Mouse (Mus musculus) gastrocnemius, adult 2 months (tissue): ENCODE data around the gene Paip2b. TPM values are rescaled to one million over a fixed set of nuclear protein-coding genes. Genes with fewer than 3 reads are reported as not detected.
A peak's percentile ranks its signal among the peaks of the same experiment; 100 is the strongest.

Experiments
- DNase-seq: peaks from one replicate; pipeline ENCODE4 v3.0.0; 2022
- H3K27ac ChIP-seq: fragments of 200-600 bp; 2 replicates; pipeline ENCODE4 v1.8.1; 2022; ENCODE audit warnings: mild to moderate bottlenecking
- H3K4me3 ChIP-seq: fragments of 200-600 bp; 2 replicates; pipeline ENCODE4 v1.8.1; 2022; ENCODE audit warnings: mild to moderate bottlenecking, moderate library complexity
- CTCF ChIP-seq: fragments of 200-600 bp; IDR thresholded peaks from 2 replicates; pipeline ENCODE4 v1.8.1; 2022; ENCODE audit warnings: antibody characterized with exemption, mild to moderate bottlenecking, moderate library complexity
- intact Hi-C: fragments of 180-260 bp; cut with DNase I; formaldehyde crosslinking; loops from one replicate; pipeline ENCODE4 v1.15.1; 2025
- long read RNA-seq, 2 experiments: library from polyadenylated mRNA; stranded (forward); transcript quantifications; one replicate each; pipeline ENCODE4 v2.0.0; 2021
- total RNA-seq, 2 experiments: library from RNA; stranded (reverse); gene quantifications; 2 replicates each; pipeline ENCODE4 v1.2.3; 2021

The Paip2b gene
- 100 to 1,000 TPM in 1 of 2 experiments, 10 to 100 TPM in 1; 89.1 to 102 TPM for total RNA-seq
- long read RNA-seq, experiment 1, transcript Paip2b-201 (5 exons, 3,982 nt), result major isoform, 6 of 22 reads
- long read RNA-seq, experiment 1, partial matches to known transcripts, result 4 of 22 reads
- long read RNA-seq, experiment 1, other reads (novel, unspliced or antisense), result 8 of 22 reads
- long read RNA-seq, experiment 2, partial matches to known transcripts, result 3 of 28 reads
- long read RNA-seq, experiment 2, other reads (novel, unspliced or antisense), result 19 of 28 reads

- TF ChIP-seq CTCF, result peak; percentile 31; the same call in 1 of the 2 replicates
- intact Hi-C loops, result loop anchor here (2.0 to 5.0 kb wide), 2 partner anchors 36 to 37 kb away; partner anchors contain the start of genes Nagk and Zfp638
- peak within 1 kb of the TSS; percentile 77 for H3K4me3 ChIP-seq
- peak within 1 kb of the TSS; percentile 92 for H3K27ac ChIP-seq
- peak; percentile 99 for DNase-seq
Measured at GRCm38 (mm10) chr6:83831606-83832123, at the start of gene Paip2b. TSS of gene Paip2b (minus strand) at chr6:83831741.

GRCm38 (mm10) chr6:83879815-83880214, 48.3 kb upstream of the Paip2b start:
- peak; percentile 29 for DNase-seq
- peak; percentile 83 for TF ChIP-seq CTCF
- intact Hi-C loops, result loop anchor here (2.0 kb wide), 1 partner anchor 181 kb away; no protein-coding TSS in a partner anchor
- peak overlapping the region; percentile 38 for H3K4me3 ChIP-seq
- no peak overlapping the region for H3K27ac ChIP-seq

GRCm38 (mm10) chr6:83867598-83868585, 36.4 kb upstream of the Paip2b start:
- Histone ChIP-seq H3K4me3 (peak overlapping the region; percentile 89), H3K27ac (peak overlapping the region; percentile 95)
- intact Hi-C loops, result loop anchor here (2.0 to 5.0 kb wide), 2 partner anchors 21 to 36 kb away; partner anchors contain the start of gene Paip2b
- TF ChIP-seq CTCF, result no peak
- DNase-seq, result peak; percentile 85

GRCm38 (mm10) chr6:83866954-83867597, 35.5 kb upstream of the Paip2b start, which contains the start of gene Zfp638:
TSS of gene Zfp638 (plus strand) at chr6:83867109.
- intact Hi-C loops, result loop anchor here (2.0 to 5.0 kb wide), 2 partner anchors 20 to 35 kb away; partner anchors contain the start of gene Paip2b
- no peak for TF ChIP-seq CTCF
- H3K27ac ChIP-seq, result peak within 1 kb of the TSS; percentile 95
- H3K4me3 ChIP-seq, result peak within 1 kb of the TSS; percentile 89
- peak; percentile 95 for DNase-seq

- Histone ChIP-seq H3K27ac (no peak overlapping the region), H3K4me3 (peak overlapping the region; percentile 89)
- intact Hi-C loops, result loop anchor here (2.0 to 5.0 kb wide), 2 partner anchors 20 to 34 kb away; partner anchors contain the start of gene Paip2b
- TF ChIP-seq CTCF, result no peak
- DNase-seq, result no peak
Measured at GRCm38 (mm10) chr6:83866423-83866822, 34.9 kb upstream of the Paip2b start.

GRCm38 (mm10) chr6:83863538-83863937, 32.0 kb upstream of the Paip2b start:
- intact Hi-C loops, result no loop called here

GRCm38 (mm10) chr6:83860033-83860432, 28.5 kb upstream of the Paip2b start:
- DNase-seq, result peak; percentile 87
- peak overlapping the region; percentile 85 for H3K27ac ChIP-seq

More at GRCm38 (mm10) chr6:83863538-83863937, 32.0 kb upstream of the Paip2b start:
- Histone ChIP-seq H3K27ac (no peak overlapping the region), H3K4me3 (no peak overlapping the region)
- no peak for TF ChIP-seq CTCF
- DNase-seq, result no peak

GRCm38 (mm10) chr6:83857476-83857875, 25.9 kb upstream of the Paip2b start:
- peak; percentile 44 for DNase-seq
- Histone ChIP-seq H3K27ac (peak overlapping the region; percentile 78), H3K4me3 (no peak overlapping the region)
- intact Hi-C loops, result no loop called here
- no peak for TF ChIP-seq CTCF

More at GRCm38 (mm10) chr6:83860033-83860432, 28.5 kb upstream of the Paip2b start:
- intact Hi-C loops, result no loop called here
- TF ChIP-seq CTCF, result no peak
- H3K4me3 ChIP-seq, result no peak overlapping the region

GRCm38 (mm10) chr6:83849446-83849845, 17.9 kb upstream of the Paip2b start:
- Histone ChIP-seq H3K4me3 (peak overlapping the region; percentile 54), H3K27ac (peak overlapping the region; percentile 89)
- TF ChIP-seq CTCF, result no peak
- intact Hi-C loops, result no loop called here
- DNase-seq, result peak; percentile 31

- intact Hi-C loops, result loop anchor here (2.0 kb wide), 1 partner anchor 21 kb away; the partner anchor contains the start of gene Zfp638
- H3K4me3 ChIP-seq, result no peak overlapping the region
- no peak for TF ChIP-seq CTCF
- DNase-seq, result peak; percentile 57
- H3K27ac ChIP-seq, result peak overlapping the region; percentile 85
Measured at GRCm38 (mm10) chr6:83846141-83846540, 14.6 kb upstream of the Paip2b start.

GRCm38 (mm10) chr6:83844913-83845312, 13.4 kb upstream of the Paip2b start:
- Histone ChIP-seq H3K27ac (no peak overlapping the region), H3K4me3 (no peak overlapping the region)
- intact Hi-C loops, result no loop called here
- no peak for TF ChIP-seq CTCF
- no peak for DNase-seq
